Mouse (Mus musculus) limb, embryonic 14.5 days (tissue): ENCODE results near the gene Itga9. TPM values are rescaled to one million over a fixed set of nuclear protein-coding genes. Genes with fewer than 3 reads are reported as not detected.

Experiments
- ATAC-seq: fragments of 200-750 bp; cut with Nextera tagmentation; 2 replicates; pipeline ENCODE4 v1.8.0; 2017; ENCODE audit warnings: low read depth, moderate number of reproducible peaks, moderate TSS enrichment; ENCODE audit not compliant: low FRiP score
- DNase-seq: peaks from one replicate; pipeline ENCODE4 v3.0.0-alpha.2; 2015; ENCODE audit warnings: low spot score
- H3K27ac ChIP-seq: fragments of 300-500 bp; sonication (generic); replicated peaks from 2 replicates; pipeline ENCODE4 v1.5.1; 2014; ENCODE audit warnings: low read depth, mild to moderate bottlenecking, low read length, moderate library complexity, mixed read lengths
- H3K27me3 ChIP-seq: fragments of 300-500 bp; sonication (generic); 2 replicates; pipeline ENCODE4 v1.6.1; 2014; ENCODE audit warnings: low read length, mixed read lengths; ENCODE audit not compliant: control insufficient read depth, insufficient read depth
- H3K36me3 ChIP-seq: fragments of 300-500 bp; sonication (generic); 2 replicates; pipeline ENCODE4 v1.6.1; 2014; ENCODE audit warnings: mild to moderate bottlenecking, low read length, moderate library complexity, mixed read lengths; ENCODE audit not compliant: control insufficient read depth, insufficient read depth
- H3K4me1 ChIP-seq: fragments of 300-500 bp; sonication (generic); 2 replicates; pipeline ENCODE4 v1.6.1; 2014; ENCODE audit warnings: antibody characterized with exemption, low read length, mixed read lengths; ENCODE audit not compliant: control insufficient read depth, insufficient read depth
- H3K4me2 ChIP-seq: fragments of 300-500 bp; sonication (generic); replicated peaks from 2 replicates; pipeline ENCODE4 v1.6.1; 2014; ENCODE audit warnings: low read depth, mild to moderate bottlenecking, low read length, moderate library complexity; ENCODE audit not compliant: severe bottlenecking
- H3K4me3 ChIP-seq: fragments of 300-500 bp; sonication (generic); replicated peaks from 2 replicates; pipeline ENCODE4 v1.5.1; 2014; ENCODE audit warnings: low read length
- H3K9ac ChIP-seq: fragments of 300-500 bp; sonication (generic); 2 replicates; pipeline ENCODE4 v1.6.1; 2014; ENCODE audit warnings: mild to moderate bottlenecking, low read depth, low read length, moderate library complexity; ENCODE audit not compliant: severe bottlenecking
- H3K9me3 ChIP-seq: fragments of 300-500 bp; sonication (generic); 2 replicates; pipeline ENCODE4 v1.6.1; 2016; ENCODE audit warnings: low read length; ENCODE audit not compliant: control insufficient read depth
- POLR2A ChIP-seq: fragments of 200-500 bp; IDR thresholded peaks from 2 replicates; pipeline ENCODE4 v1.8.0; 2012; ENCODE audit warnings: inconsistent platforms, mild to moderate bottlenecking, moderate library complexity, borderline replicate concordance; ENCODE audit not compliant: insufficient read depth, insufficient read length; ENCODE audit errors: extremely low read depth
- WGBS: fragments of 180-500 bp; shearing (Covaris S2); extraction: QIAGEN DNeasy Blood & Tissue Kit; methylation state at CpG from one replicate; pipeline ENCODE4 v1.1.7; 2014; 5-methylcytosine and 5-hydroxymethylcytosine counted together
- polyA plus RNA-seq, 2 experiments: library from polyadenylated mRNA; depleted of rRNA in 1 of 2; stranded (reverse) in 1 of 2; unstranded in 1 of 2; fragments of >200 nt; fragmentation: Nextera tagmentation in 1 of 2; extraction: Ambion mirVana in 1 of 2; gene quantifications; 2 replicates each; pipeline versions ENCODE4 v1.2.1 to v1.2.3; 2012 to 2014

The Itga9 gene
- polyA plus RNA-seq, 2 experiments = 10.0 to 19.7 TPM

DNA sequence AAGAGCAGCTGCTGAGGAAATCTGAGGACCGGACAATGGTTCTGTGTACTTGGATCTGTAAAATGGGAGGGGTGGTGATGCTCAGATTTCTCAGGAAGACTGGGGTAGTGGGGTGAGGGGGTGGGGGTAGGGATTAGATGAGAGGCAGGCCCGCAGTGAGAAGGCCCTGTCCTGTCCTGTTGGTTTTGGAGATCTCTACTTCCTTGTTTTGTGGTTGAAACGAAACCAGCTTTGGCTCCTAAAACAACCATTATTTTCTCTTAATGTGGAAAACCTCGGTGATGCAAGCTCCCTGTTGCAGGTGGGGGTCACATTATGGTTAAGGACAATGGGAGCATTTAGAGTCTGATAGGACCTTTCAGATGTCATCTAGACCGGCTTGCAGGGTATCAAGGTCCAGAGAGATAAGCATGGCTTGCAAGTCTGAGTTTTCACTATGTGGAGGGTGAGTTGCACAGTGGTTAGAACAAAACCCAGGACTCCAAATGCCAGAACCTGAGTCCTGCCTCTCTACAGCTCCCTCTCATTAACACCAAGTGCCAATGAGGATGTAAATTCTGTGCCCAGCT, 32.2 kb downstream of the Itga9 start:
- 80% methylated on average over 5 of the region's 5 CpGs for WGBS
- Histone ChIP-seq H3K27ac (no peak overlapping the region), H3K9ac (no peak overlapping the region), H3K27me3 (no peaks in the 10 kb centered on the region), H3K36me3 (peaks cover 42% of the 10 kb centered on the region), H3K4me3 (no peak overlapping the region), H3K9me3 (peaks cover 6% of the 10 kb centered on the region), H3K4me2 (no peak overlapping the region), H3K4me1 (no peaks in the 10 kb centered on the region)
- DNase-seq = no peak
- TF ChIP-seq POLR2A = no peak
- ATAC-seq = no peak

DNA sequence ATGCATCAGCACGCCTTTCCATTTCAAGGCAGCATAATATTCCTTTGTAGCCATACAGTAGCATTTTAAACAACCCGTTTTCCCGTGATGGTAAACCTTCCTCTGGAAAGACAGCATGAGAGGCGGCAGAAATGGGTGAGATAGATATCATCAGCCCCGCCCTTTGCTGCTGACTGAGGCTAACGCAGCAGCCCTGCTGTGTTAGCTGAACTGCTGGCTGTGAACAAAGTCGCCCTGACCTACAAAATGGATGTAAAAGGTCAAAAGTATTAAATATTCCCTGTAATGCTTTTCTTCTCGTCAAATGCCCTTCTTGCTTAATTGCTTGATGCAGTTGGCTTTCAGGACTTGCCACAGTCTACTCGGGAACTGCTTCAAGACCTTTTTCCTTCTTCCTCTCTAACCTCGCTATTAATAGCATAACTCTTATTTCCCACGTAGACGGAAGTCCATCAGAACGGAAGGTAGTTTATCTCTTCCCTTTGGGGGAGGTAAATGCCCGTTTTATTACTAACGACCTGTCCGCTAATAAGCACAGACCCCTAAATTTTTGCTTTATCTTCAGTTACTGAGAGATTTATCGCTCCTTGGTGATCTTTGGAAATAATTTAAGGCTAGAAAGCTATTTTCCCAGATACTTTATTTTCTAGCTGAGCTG, 39.3 kb downstream of the Itga9 start:
- no peaks in the 10 kb centered on the region for H3K27me3 ChIP-seq
- TF ChIP-seq POLR2A = no peak
- WGBS = 68% methylated on average over 17 of the region's 17 CpGs
- DNase-seq = no peak
- H3K9me3 ChIP-seq = no peaks in the 10 kb centered on the region
- no peak for ATAC-seq
- H3K4me2 ChIP-seq = no peak overlapping the region
- H3K9ac ChIP-seq = no peak overlapping the region
- no peak overlapping the region for H3K27ac ChIP-seq
- H3K4me3 ChIP-seq = no peak overlapping the region
- H3K36me3 ChIP-seq = peaks cover 3% of the 10 kb centered on the region; the same call in 1 of the 2 replicates
- no peaks in the 10 kb centered on the region for H3K4me1 ChIP-seq

DNA sequence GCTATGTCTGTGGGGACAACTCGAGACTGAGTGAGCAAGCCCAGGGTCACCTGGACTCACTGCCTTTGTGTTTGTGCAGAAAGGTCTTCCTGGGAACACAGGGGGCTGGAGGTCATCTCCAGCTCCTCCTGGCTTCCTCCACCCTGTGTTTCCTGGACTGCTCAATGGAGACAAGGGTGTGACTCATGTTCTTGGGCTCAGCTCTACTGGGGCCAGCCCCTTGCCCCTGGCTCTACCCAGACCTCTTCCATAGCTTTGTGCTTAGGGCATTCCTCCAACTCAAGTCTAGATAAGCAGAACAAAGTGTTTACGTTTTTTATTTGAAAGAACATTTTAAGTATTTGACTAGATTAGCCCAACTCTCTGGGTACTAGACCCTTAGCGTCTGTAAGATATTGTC, 41.0 kb downstream of the Itga9 start:
- no peak overlapping the region for H3K27ac ChIP-seq
- H3K27me3 ChIP-seq = no peaks in the 10 kb centered on the region
- WGBS = 87% methylated on average over 3 of the region's 3 CpGs
- no peaks in the 10 kb centered on the region for H3K9me3 ChIP-seq
- peaks cover 3% of the 10 kb centered on the region; the same call in 1 of the 2 replicates for H3K36me3 ChIP-seq
- no peak overlapping the region for H3K9ac ChIP-seq
- peaks cover 4% of the 10 kb centered on the region; the same call in 1 of the 2 replicates for H3K4me1 ChIP-seq
- no peak overlapping the region for H3K4me2 ChIP-seq
- TF ChIP-seq POLR2A = no peak
- DNase-seq (no peak), ATAC-seq (no peak)
- no peak overlapping the region for H3K4me3 ChIP-seq

DNA sequence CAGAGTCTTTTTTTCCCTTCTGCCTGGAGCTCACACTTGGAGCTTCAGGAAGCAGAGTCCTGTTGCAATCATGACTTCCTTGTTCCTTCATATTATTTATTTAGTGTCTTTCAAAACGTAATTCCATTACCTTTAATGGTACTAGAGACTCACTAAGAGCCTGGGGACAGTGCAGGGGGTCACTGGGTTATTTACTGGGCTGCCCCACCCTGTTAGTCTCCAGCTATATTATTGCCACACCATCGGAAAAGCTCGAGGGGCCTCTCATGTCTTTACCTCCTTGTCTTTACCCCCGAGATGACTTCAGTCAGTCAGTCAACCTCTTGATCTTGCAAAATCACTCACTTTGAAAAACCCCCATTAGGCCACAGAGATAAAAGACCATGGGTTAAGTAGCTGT, 44.5 kb downstream of the Itga9 start:
- H3K9me3 ChIP-seq = no peaks in the 10 kb centered on the region
- no peaks in the 10 kb centered on the region for H3K27me3 ChIP-seq
- H3K27ac ChIP-seq = no peak overlapping the region
- ATAC-seq (no peak), DNase-seq (no peak)
- TF ChIP-seq POLR2A = no peak
- H3K4me3 ChIP-seq = no peak overlapping the region
- H3K36me3 ChIP-seq = no peaks in the 10 kb centered on the region; the same call in 1 of the 2 replicates
- peaks cover 4% of the 10 kb centered on the region; the same call in 1 of the 2 replicates for H3K4me1 ChIP-seq
- 25% methylated on average over 4 of the region's 4 CpGs for WGBS
- H3K9ac ChIP-seq = no peak overlapping the region
- H3K4me2 ChIP-seq = no peak overlapping the region

GRCm38 (mm10) chr9:118651939-118652338, 45.4 kb downstream of the Itga9 start:
- Histone ChIP-seq H3K4me1 (peaks cover 4% of the 10 kb centered on the region; the same call in 1 of the 2 replicates), H3K9ac (no peak overlapping the region), H3K27ac (no peak overlapping the region), H3K9me3 (no peaks in the 10 kb centered on the region), H3K4me3 (no peak overlapping the region), H3K27me3 (no peaks in the 10 kb centered on the region), H3K36me3 (no peaks in the 10 kb centered on the region; the same call in 1 of the 2 replicates), H3K4me2 (no peak overlapping the region)
- TF ChIP-seq POLR2A = no peak
- WGBS = 40% methylated on average over 2 of the region's 2 CpGs
- DNase-seq = no peak
- no peak for ATAC-seq
